Mouse (Mus musculus): Measurements from ENCODE around the gene Sdk1.

- TF ChIP-seq GATA1 (IDR thresholded peaks at IDR 0.05; ENCODE audit: borderline replicate concordance, low read length) (no peak), FLI1 (IDR thresholded peaks at IDR 0.05; ENCODE audit: low read length) (no peak)
These were observed 932.3 kb downstream of the Sdk1 start for GRCm38 (mm10) chr5:142173636-142174035.

Data from megakaryocyte, embryonic 14.5 days (primary cell).